Mouse (Mus musculus): ENCODE results near the gene Ankrd39.
"Not testable (repeated sequence)": the region's sequence is repeated elsewhere in the genome, so short reads cannot be mapped to it uniquely, and the experiment has no call there.

The Ankrd39 gene

GRCm38 (mm10) chr1:36551904-36552303, 4.7 kb upstream of the Ankrd39 start:
- no peak for DNase-seq (ENCODE audit: low spot score)

- no peak for DNase-seq (ENCODE audit: low spot score)
Measured at GRCm38 (mm10) chr1:36550075-36550863, 3.0 kb upstream of the Ankrd39 start.

GRCm38 (mm10) chr1:36549491-36549890, 2.2 kb upstream of the Ankrd39 start:
- DNase-seq (ENCODE audit: low spot score): no peak

GRCm38 (mm10) chr1:36548771-36549170, 1.5 kb upstream of the Ankrd39 start:
- DNase-seq (ENCODE audit: low spot score): no peak

GRCm38 (mm10) chr1:36547981-36548598, 845 bp upstream of the Ankrd39 start:
- no peak for DNase-seq (ENCODE audit: low spot score)

- DNase-seq (ENCODE audit: low spot score): no peak
Measured at GRCm38 (mm10) chr1:36545845-36546600, 1.2 kb downstream of the Ankrd39 start.

- DNase-seq (ENCODE audit: low spot score): no peak
Measured at GRCm38 (mm10) chr1:36545382-36545781, 1.9 kb downstream of the Ankrd39 start.

- no peak for DNase-seq (ENCODE audit: low spot score)
Measured at GRCm38 (mm10) chr1:36542925-36543324, 4.3 kb downstream of the Ankrd39 start.

- no peak for DNase-seq (ENCODE audit: low spot score)
Measured at GRCm38 (mm10) chr1:36541844-36542243, 5.4 kb downstream of the Ankrd39 start.

- no peak for DNase-seq (ENCODE audit: low spot score)
Measured at GRCm38 (mm10) chr1:36540807-36541206, 6.4 kb downstream of the Ankrd39 start.

GRCm38 (mm10) chr1:36540132-36540531, 7.1 kb downstream of the Ankrd39 start:
- DNase-seq (ENCODE audit: low spot score): no peak

- no peak for DNase-seq (ENCODE audit: low spot score)
Measured at GRCm38 (mm10) chr1:36539186-36539585, 8.1 kb downstream of the Ankrd39 start, which contains the start of gene Gm42417. Gene Gm42417 (minus strand): TSS chr1:36539429.

GRCm38 (mm10) chr1:36538727-36539126, 8.5 kb downstream of the Ankrd39 start:
- no peak for DNase-seq (ENCODE audit: low spot score)

- not testable (repeated sequence) for DNase-seq (ENCODE audit: low spot score)
Measured at GRCm38 (mm10) chr1:36536783-36537182, 10.5 kb downstream of the Ankrd39 start, which contains the start of gene Ankrd23. Gene Ankrd23 (minus strand): TSS chr1:36536883.

- no peak for DNase-seq (ENCODE audit: low spot score)
Measured at GRCm38 (mm10) chr1:36536397-36536728, 10.9 kb downstream of the Ankrd39 start.

- DNase-seq (ENCODE audit: low spot score): no peak
Measured at GRCm38 (mm10) chr1:36535477-36536396, 11.5 kb downstream of the Ankrd39 start.

- no peak for DNase-seq (ENCODE audit: low spot score)
Measured at GRCm38 (mm10) chr1:36534595-36535058, 12.6 kb downstream of the Ankrd39 start.

- no peak for DNase-seq (ENCODE audit: low spot score)
Measured at GRCm38 (mm10) chr1:36533546-36533945, 13.7 kb downstream of the Ankrd39 start.

GRCm38 (mm10) chr1:36531461-36531860, 15.8 kb downstream of the Ankrd39 start:
- no peak for DNase-seq (ENCODE audit: low spot score)

- no peak for DNase-seq (ENCODE audit: low spot score)
Measured at GRCm38 (mm10) chr1:36530962-36531361, 16.3 kb downstream of the Ankrd39 start.

GRCm38 (mm10) chr1:36530485-36530884, 16.8 kb downstream of the Ankrd39 start:
- no peak for DNase-seq (ENCODE audit: low spot score)

- no peak for DNase-seq (ENCODE audit: low spot score)
Measured at GRCm38 (mm10) chr1:36529875-36530274, 17.4 kb downstream of the Ankrd39 start.
